Mouse (Mus musculus) ovary, adult 10 weeks (tissue): ENCODE results near the gene Ippk. TPM values are rescaled to one million over a fixed set of nuclear protein-coding genes. Genes with fewer than 3 reads are reported as not detected.

ENCODE experiments used
- polyA plus RNA-seq: library from polyadenylated mRNA; stranded (reverse); fragments of 350-450 nt; fragmentation: Illumina TruSeq; extraction: RNeasy Lipid Tissue Mini Kit (QIAGEN cat#74804); gene quantifications from one replicate; pipeline ENCODE4 v1.2.3, GENCODE M21; 2014

The Ippk gene
- 16.4 TPM for polyA plus RNA-seq

DNA sequence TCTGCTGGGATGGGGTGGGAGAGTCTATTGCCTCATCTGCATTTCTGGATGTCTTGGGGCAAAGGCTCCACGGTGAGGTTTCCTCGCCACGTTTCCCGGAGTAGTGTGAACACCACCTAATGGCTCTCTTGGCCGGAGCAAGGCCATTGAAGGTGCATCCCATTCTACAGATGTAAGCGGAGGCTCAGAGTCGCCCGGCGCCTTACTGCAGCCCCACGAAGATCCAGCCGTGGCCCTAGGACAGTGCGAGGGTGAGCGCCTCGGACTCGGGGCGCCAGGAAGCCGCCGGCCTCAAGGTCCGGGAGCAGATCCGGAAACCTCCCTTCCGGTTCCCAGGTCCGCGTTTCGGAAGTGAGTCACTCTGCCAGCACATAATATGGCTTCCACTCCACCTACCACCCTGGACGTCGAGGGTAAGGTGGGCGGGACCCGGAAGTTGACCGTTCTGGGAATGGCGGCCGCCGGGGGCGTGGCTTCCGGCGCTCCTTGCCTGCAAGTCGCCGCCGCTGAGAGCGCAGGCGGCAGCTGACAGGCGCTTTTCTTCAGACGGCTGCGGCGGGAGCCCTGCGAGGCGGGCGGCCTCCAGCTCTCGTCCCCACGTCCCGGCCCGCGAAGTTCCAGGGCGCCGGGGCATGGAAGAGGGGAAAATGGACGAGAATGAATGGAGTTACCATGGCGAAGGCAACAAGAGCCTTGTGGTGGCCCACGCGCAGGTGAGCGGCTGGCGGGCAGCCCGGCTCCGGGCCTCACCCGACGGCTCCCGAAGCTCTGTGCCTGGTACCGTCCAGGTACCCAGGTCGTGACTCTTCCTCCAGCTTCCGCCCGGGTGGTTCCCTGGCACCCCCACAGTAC lies at the start of gene Ippk:
TSS of gene Ippk (plus strand) at position 496 of the 852 bp plus-strand sequence.

DNA sequence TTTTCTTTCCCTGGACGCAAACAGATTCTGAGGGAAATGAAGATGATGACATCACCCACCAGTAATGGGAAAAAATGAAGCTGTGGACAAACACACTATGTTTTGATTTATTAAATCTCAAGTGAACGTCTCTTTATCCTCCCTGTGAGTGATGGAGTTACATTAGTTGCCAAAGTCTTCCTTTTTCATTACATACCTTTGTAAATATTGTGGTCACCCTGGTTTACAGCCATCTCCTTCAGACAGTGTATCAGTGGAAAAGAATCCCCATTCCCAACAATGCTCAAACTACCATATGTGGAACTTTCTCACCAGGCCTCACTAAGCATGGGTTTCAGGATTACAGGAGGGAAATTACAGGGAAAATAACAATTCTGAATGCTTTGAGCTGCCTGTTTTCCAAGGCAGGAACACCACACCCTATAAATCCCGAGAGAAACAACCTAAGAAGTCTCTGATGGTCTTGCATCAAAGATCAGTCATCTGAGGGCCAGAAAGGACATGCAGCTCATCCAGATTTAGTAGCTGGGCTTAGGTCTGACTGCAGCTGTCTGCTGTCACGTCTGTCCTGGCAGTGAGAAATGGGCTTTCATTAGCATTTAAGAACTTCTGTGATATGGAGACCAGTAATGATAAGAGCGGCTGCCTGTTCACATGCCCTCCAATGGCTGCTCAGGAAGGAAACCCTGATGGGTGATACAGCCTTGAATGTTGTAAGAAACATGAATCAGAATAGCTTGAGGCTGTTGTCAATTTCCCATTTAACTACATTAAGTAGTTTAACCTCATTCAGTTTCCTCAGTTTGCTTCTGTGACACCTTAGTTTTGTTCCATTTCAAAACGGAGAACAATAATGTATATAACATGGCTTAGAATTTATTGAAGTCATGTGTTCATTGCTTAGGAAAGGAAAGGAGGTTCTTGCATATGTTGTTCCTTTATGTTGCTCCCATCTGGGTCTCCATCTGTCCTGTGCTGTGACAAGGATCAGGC lies 71.6 kb downstream of the Ippk start, which contains the start of gene Tes3-ps:
TSS of gene Tes3-ps (plus strand) at position 943 of the 993 bp plus-strand sequence.

DNA sequence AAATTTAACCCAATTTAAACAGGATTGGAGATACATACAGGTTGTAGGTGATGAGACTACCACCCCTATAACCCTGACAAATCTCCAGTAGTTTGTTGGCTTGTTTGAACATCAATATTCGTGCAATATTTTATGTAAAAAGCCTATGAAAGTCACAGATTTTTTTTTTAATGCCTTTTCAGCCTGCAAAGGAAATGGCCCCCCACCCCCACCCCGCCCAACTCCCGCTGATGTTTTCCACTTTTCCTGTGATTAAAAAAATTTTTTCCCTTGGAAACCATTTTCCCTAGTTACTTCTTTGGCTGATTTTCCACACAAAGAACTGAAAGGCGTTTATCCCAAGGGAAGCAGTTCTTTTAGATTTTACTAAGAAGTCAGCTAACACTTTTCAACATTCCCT lies 83.5 kb downstream of the Ippk start, which contains the start of gene Ecm2:
TSS of gene Ecm2 (plus strand) at position 301 of the 400 bp plus-strand sequence.

Other genes starting within 250 kb of the Ippk start
- not detected for gene Ninj1, start 233.8 kb upstream of the Ippk start, polyA plus RNA-seq
- gene Card19, start 205.2 kb upstream of the Ippk start, polyA plus RNA-seq: not detected
- 6.6 TPM for gene Susd3, start 172.5 kb upstream of the Ippk start, polyA plus RNA-seq
- gene Fgd3, start 100.9 kb upstream of the Ippk start, polyA plus RNA-seq: 2.5 TPM
- 25.5 TPM for gene Bicd2, start 79.7 kb upstream of the Ippk start, polyA plus RNA-seq
- 1.00 TPM for gene Tes3-ps, start 72.1 kb downstream of the Ippk start, polyA plus RNA-seq
- 126 TPM for gene Ecm2, start 83.6 kb downstream of the Ippk start, polyA plus RNA-seq
- gene Aspn, start 123.2 kb downstream of the Ippk start, polyA plus RNA-seq: 432 TPM
- 275 TPM for gene Omd, start 161.2 kb downstream of the Ippk start, polyA plus RNA-seq
- 2,753 TPM for gene Ogn, start 186.8 kb downstream of the Ippk start, polyA plus RNA-seq
- gene Cenpp, start 231.5 kb downstream of the Ippk start, polyA plus RNA-seq: 50.2 TPM
- 101 TPM for gene Nol8, start 231.8 kb downstream of the Ippk start, polyA plus RNA-seq